Comparison of ENCODE assay signal across 18 mouse cellular contexts in the genomic region with DNA sequence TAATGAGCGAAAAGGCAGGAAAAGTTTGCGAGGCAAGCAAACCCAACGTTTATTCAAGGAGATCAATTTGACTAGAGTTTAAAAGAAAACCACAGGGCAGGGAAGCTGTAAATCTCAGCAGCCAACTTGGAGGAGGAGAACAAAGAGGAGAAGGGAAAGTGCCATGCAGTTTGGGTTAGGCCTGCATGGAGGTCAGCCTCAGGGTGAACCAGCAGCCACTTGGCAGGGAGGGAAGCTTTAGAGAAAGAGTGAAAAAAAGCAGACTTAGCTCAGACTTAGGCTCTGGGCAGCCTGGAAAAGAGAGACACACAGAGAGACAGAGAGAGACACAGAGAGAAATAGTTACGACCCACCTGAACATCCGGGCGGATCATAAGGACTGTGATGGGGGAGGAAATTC. TPM values are rescaled to one million over a fixed set of nuclear protein-coding genes. Genes with fewer than 3 reads are reported as not detected.
A peak's percentile ranks its signal among the peaks of the same experiment; 100 is the strongest.
DNase-seq lines count a peak whose midpoint lies in the region; ATAC-seq and TF ChIP-seq lines count a peak whose summit lies in the region.
"Had no signal": no experiment of that assay in that cellular context is flagged by ENCODE, and none has a peak within 500 bp of the region (broad histone marks: within the 10 kb centered on the region; RNA-seq: fewer than 3 reads in every experiment).

No protein-coding gene starts in this region.

- no peak for TF ChIP-seq EP300 in stomach, postnatal 0 days (optimal IDR thresholded peaks at IDR 0.05)

- no peaks in the 10 kb centered on the region for H3K36me3 ChIP-seq in kidney, adult 2 months (ENCODE audit: control insufficient read depth, insufficient read depth, low read length)
- no peaks in the 10 kb centered on the region for H3K36me3 ChIP-seq in neural tube, embryonic 12.5 days
- H3K36me3 ChIP-seq in neural tube, embryonic 15.5 days: no peaks in the 10 kb centered on the region
- no peaks in the 10 kb centered on the region for H3K36me3 ChIP-seq in intestine, embryonic 16.5 days (ENCODE audit: control insufficient read depth, insufficient read depth, low read length)
- no peaks in the 10 kb centered on the region for H3K36me3 ChIP-seq in stomach, postnatal 0 days (ENCODE audit: control insufficient read depth, insufficient read depth, low read length)
- H3K36me3 ChIP-seq: embryonic facial prominence, embryonic 12.5 days; heart, embryonic 10.5 days; hindbrain, embryonic 12.5 days; limb, embryonic 15.5 days had no signal

- H3K27ac ChIP-seq in kidney, adult 2 months (ENCODE audit: insufficient read depth, low read depth, low read length): peak overlapping the region; percentile 47
- H3K27ac ChIP-seq in neural tube, embryonic 12.5 days: no peak overlapping the region
- H3K27ac ChIP-seq in neural tube, embryonic 15.5 days (replicated peaks): no peak overlapping the region
- H3K27ac ChIP-seq in intestine, embryonic 16.5 days (ENCODE audit: low read length): no peak overlapping the region
- no peak overlapping the region for H3K27ac ChIP-seq in stomach, postnatal 0 days (replicated peaks)
- H3K27ac ChIP-seq: embryonic facial prominence, embryonic 12.5 days; heart, embryonic 10.5 days; hindbrain, embryonic 12.5 days; limb, embryonic 15.5 days had no signal

- peak overlapping the region; percentile 1; the same call in 1 of the 2 replicates for H3K4me2 ChIP-seq in neural tube, embryonic 12.5 days (replicated peaks)
- no peak overlapping the region for H3K4me2 ChIP-seq in neural tube, embryonic 15.5 days
- peak overlapping the region; percentile 1; the same call in 1 of the 2 replicates for H3K4me2 ChIP-seq in intestine, embryonic 16.5 days (ENCODE audit: low read depth, low read length)
- 0 out of 2 replicates have a peak overlapping the region, but pooled peaks have one; percentile 5 for H3K4me2 ChIP-seq in stomach, postnatal 0 days (replicated peaks; ENCODE audit: low read depth)
- H3K4me2 ChIP-seq: embryonic facial prominence, embryonic 12.5 days; hindbrain, embryonic 12.5 days; limb, embryonic 15.5 days had no signal

- no peak overlapping the region for H3K4me3 ChIP-seq in kidney, adult 2 months (ENCODE audit: insufficient read depth, low read depth, low read length)
- no peak overlapping the region for H3K4me3 ChIP-seq in neural tube, embryonic 12.5 days
- H3K4me3 ChIP-seq in neural tube, embryonic 15.5 days (replicated peaks): no peak overlapping the region
- no peak overlapping the region for H3K4me3 ChIP-seq in intestine, embryonic 16.5 days (ENCODE audit: low read length)
- H3K4me3 ChIP-seq in stomach, postnatal 0 days (ENCODE audit: low read depth, low read length): no peak overlapping the region
- H3K4me3 ChIP-seq: embryonic facial prominence, embryonic 12.5 days; heart, embryonic 10.5 days; hindbrain, embryonic 12.5 days; limb, embryonic 15.5 days had no signal

- WGBS in kidney, adult 2 months: 36% methylated on average over 6 of the region's 6 CpGs
- 32% methylated on average over 6 of the region's 6 CpGs for WGBS in neural tube, embryonic 12.5 days
- 28% methylated on average over 6 of the region's 6 CpGs for WGBS in neural tube, embryonic 15.5 days
- 45% methylated on average over 6 of the region's 6 CpGs for whole genome bisulfite sequencing in intestine, embryonic 16.5 days
- 44% methylated on average over 6 of the region's 6 CpGs for WGBS in stomach, postnatal 0 days

- H3K9ac ChIP-seq in neural tube, embryonic 12.5 days: no peak overlapping the region
- H3K9ac ChIP-seq in neural tube, embryonic 15.5 days (replicated peaks): no peak overlapping the region
- no peak overlapping the region for H3K9ac ChIP-seq in intestine, embryonic 16.5 days (ENCODE audit: low read depth, low read length)
- no peak overlapping the region for H3K9ac ChIP-seq in stomach, postnatal 0 days (ENCODE audit: low read length)
- H3K9ac ChIP-seq: embryonic facial prominence, embryonic 12.5 days; hindbrain, embryonic 12.5 days; limb, embryonic 15.5 days had no signal

- no peak for TF ChIP-seq CTCF in kidney, adult 2 months (conservative IDR thresholded peaks at IDR 0.05; ENCODE audit: insufficient read depth, insufficient read length, low read depth, low read length)
- no peak for TF ChIP-seq CTCF in stomach, postnatal 0 days (IDR thresholded peaks at IDR 0.05; ENCODE audit: low read depth)

- no peaks in the 10 kb centered on the region for H3K9me3 ChIP-seq in neural tube, embryonic 12.5 days
- H3K9me3 ChIP-seq in neural tube, embryonic 15.5 days (replicated peaks): no peaks in the 10 kb centered on the region; the same call in 1 of the 2 replicates
- H3K9me3 ChIP-seq in intestine, embryonic 16.5 days (ENCODE audit: control insufficient read depth, low read length): no peaks in the 10 kb centered on the region
- no peaks in the 10 kb centered on the region for H3K9me3 ChIP-seq in stomach, postnatal 0 days (ENCODE audit: control insufficient read depth, low read length)
- H3K9me3 ChIP-seq: embryonic facial prominence, embryonic 12.5 days; heart, embryonic 10.5 days; hindbrain, embryonic 12.5 days; limb, embryonic 15.5 days had no signal

- DNase-seq in kidney, adult 2 months: no peak
- no peak for DNase-seq in kidney, postnatal 14 days
- no peak for DNase-seq in stomach, postnatal 0 days (ENCODE audit: low spot score)
- no peak for DNase-seq in natural killer cell, adult 2 months (ENCODE audit: low spot score in 2 of 2)
- DNase-seq: adrenal gland, postnatal 25 days; cerebellum, adult 8-10 months; gastrocnemius, postnatal 14 days; heart, postnatal 10 days; lung, postnatal 14 days; thymus, postnatal 25 days had no signal

- ATAC-seq in neural tube, embryonic 12.5 days (ENCODE audit: low FRiP score, low read depth): peak; percentile 4; the same call in 1 of the 2 replicates
- no peak for ATAC-seq in neural tube, embryonic 15.5 days (ENCODE audit: low FRiP score)
- 0 out of 2 replicates have a peak, but pooled peaks have one; percentile 33 for ATAC-seq in intestine, embryonic 16.5 days
- ATAC-seq in stomach, postnatal 0 days (ENCODE audit: low FRiP score, low TSS enrichment): no peak
- ATAC-seq: inflammation-experienced regulatory T-cells, adult 6 months had no signal

- no peaks in the 10 kb centered on the region for H3K27me3 ChIP-seq in kidney, adult 2 months (replicated peaks; ENCODE audit: control insufficient read depth, insufficient read depth, low read length)
- no peaks in the 10 kb centered on the region for H3K27me3 ChIP-seq in neural tube, embryonic 12.5 days (replicated peaks)
- peaks cover 16% of the 10 kb centered on the region; the same call in 1 of the 2 replicates for H3K27me3 ChIP-seq in neural tube, embryonic 15.5 days (replicated peaks)
- peaks cover 6% of the 10 kb centered on the region; the same call in 1 of the 2 replicates for H3K27me3 ChIP-seq in intestine, embryonic 16.5 days (replicated peaks; ENCODE audit: control insufficient read depth, insufficient read depth, low read length)
- no peaks in the 10 kb centered on the region for H3K27me3 ChIP-seq in stomach, postnatal 0 days (ENCODE audit: control insufficient read depth, insufficient read depth, low read length)

- TF ChIP-seq POLR2A in kidney, adult 2 months (IDR thresholded peaks at IDR 0.05; ENCODE audit: low read depth, low read length): no peak

- H3K4me1 ChIP-seq in kidney, adult 2 months (ENCODE audit: control insufficient read depth, insufficient read depth, low read length): 0 out of 2 replicates have a peak, but pooled peaks cover 3% of the 10 kb centered on the region
- H3K4me1 ChIP-seq in neural tube, embryonic 12.5 days: no peaks in the 10 kb centered on the region
- no peaks in the 10 kb centered on the region; the same call in 1 of the 2 replicates for H3K4me1 ChIP-seq in neural tube, embryonic 15.5 days
- H3K4me1 ChIP-seq in intestine, embryonic 16.5 days (ENCODE audit: control insufficient read depth, insufficient read depth, low read length): no peaks in the 10 kb centered on the region
- H3K4me1 ChIP-seq in stomach, postnatal 0 days (replicated peaks; ENCODE audit: control insufficient read depth, insufficient read depth): no peaks in the 10 kb centered on the region
- H3K4me1 ChIP-seq: embryonic facial prominence, embryonic 12.5 days; heart, embryonic 10.5 days; hindbrain, embryonic 12.5 days had no signal

RNA-seq across cellular contexts. Expression of gene Egfl6, which starts 35.4 kb away (rescaled TPM):
- 7.0 and 8.6 TPM in 2 replicates for polyA plus RNA-seq in kidney, adult 2 months (2012; rRNA removed)
- 10.7 and 12.4 TPM in 2 replicates for polyA plus RNA-seq in neural tube, embryonic 12.5 days (2016; fragmentation: Nextera tagmentation; extraction: Ambion mirVana)
- polyA plus RNA-seq in neural tube, embryonic 15.5 days (2015; fragmentation: Nextera tagmentation; extraction: Ambion mirVana): 5.6 and 6.6 TPM in 2 replicates
- 2.5 and 3.2 TPM in 2 replicates for polyA plus RNA-seq in intestine, embryonic 16.5 days (2015; fragmentation: Nextera tagmentation; extraction: Ambion mirVana)
- polyA plus RNA-seq in stomach, postnatal 0 days (2015; fragmentation: Nextera tagmentation; extraction: Ambion mirVana): 21.2 and 25.4 TPM in 2 replicates
- polyA plus RNA-seq: inflammation-experienced regulatory T-cells, adult 6 months had no signal

Comparison
In these comparisons a context has a peak if more than half of its experiments do, and no peak if none do; other contexts are left out.
1. ATAC-seq: peak in neural tube, embryonic 12.5 days (single experiment) and intestine, embryonic 16.5 days (single experiment); none in neural tube, embryonic 15.5 days (single experiment) and stomach, postnatal 0 days (single experiment).